Mouse (Mus musculus) large intestine, adult 2 months (tissue): ENCODE results near the gene Cyp3a16. TPM values are rescaled to one million over a fixed set of nuclear protein-coding genes. Genes with fewer than 3 reads are reported as not detected.
"Not testable (repeated sequence)": the region's sequence is repeated elsewhere in the genome, so short reads cannot be mapped to it uniquely, and the experiment has no call there.

Source experiments
- DNase-seq: peaks from one replicate; pipeline ENCODE4 v3.0.0-alpha.2; 2012; ENCODE audit warnings: low read depth, low spot score
- WGBS: fragments of 180-500 bp; shearing (Covaris S2); methylation state at CpG from one replicate; pipeline ENCODE4 v1.1.7; 2018; 5-methylcytosine and 5-hydroxymethylcytosine counted together
- polyA plus RNA-seq: library from polyadenylated mRNA; depleted of rRNA; stranded (reverse); fragments of >200 nt; gene quantifications from 2 replicates; pipeline ENCODE4 v1.2.3, GENCODE M21; 2012; rRNA removed

The Cyp3a16 gene
- polyA plus RNA-seq = not detected in 2 replicates

DNA sequence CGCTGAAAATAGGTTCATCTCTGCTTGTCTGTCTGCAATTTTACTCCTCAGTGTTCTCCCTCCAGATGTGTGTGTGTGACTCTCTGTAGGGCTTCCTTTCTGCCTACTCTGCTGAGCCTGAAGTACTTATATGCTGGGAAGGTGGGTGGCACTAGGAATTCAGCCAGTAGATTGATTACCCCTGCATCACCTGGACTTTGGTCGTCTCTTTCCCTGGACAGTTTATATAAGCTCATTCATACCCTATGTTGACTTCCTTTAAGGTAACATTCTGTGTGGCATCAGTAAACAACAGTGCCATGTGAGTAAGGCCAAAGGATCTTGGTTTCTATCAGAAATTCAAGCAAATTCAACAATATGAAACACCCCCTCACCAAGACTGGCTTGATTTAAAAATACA is at the start of gene Cyp3a16:
Gene Cyp3a16, minus strand, starts transcription at position 101 of the 400 bp plus-strand sequence.
- 51% methylated on average over 2 of the region's 2 CpGs for WGBS
- DNase-seq = not testable (repeated sequence)

- WGBS = no CpG with 5 or more reads among the region's 6 CpGs
- no peak for DNase-seq
Observed at GRCm38 (mm10) chr5:145490300-145490699, 20.8 kb upstream of the Cyp3a16 start.

DNA sequence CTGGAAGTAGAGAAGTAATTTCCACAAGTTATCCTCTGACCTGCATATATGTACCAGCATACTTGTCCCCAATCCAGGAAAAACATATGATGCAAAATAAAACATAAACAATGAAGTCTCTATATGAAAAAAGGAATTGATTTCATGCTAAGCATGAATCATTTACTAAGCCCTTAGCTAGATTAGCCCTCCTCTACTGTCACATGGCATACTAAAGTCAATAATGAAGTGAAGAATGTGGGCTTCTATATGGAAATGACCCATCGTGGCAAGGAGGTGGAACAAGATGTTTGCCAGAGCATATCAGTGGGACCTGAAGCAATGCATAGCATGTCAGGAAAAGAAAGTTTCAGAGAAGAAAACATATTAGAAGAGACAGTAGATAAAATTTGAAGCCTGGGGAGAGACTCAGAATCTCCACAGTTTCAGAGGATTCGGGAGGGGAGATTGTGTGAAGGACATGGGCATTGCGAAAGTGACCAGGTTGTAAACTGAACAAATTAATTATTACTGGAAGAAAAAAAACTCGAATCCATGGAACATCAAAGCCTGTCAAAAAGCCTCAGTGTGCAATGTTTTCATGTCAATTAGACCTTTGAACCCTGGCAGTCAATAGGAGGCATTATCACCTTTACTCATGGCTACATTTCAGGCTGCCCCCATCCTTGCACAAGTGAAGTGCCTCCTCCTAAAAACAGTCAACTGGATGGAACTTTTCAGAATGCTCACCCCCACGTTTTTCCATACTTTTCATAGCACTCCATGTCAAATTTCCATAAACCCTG is 5.0 kb downstream of the Cyp3a16 start:
- no peak for DNase-seq
- 41% methylated on average over 5 of the region's 5 CpGs for WGBS

DNA sequence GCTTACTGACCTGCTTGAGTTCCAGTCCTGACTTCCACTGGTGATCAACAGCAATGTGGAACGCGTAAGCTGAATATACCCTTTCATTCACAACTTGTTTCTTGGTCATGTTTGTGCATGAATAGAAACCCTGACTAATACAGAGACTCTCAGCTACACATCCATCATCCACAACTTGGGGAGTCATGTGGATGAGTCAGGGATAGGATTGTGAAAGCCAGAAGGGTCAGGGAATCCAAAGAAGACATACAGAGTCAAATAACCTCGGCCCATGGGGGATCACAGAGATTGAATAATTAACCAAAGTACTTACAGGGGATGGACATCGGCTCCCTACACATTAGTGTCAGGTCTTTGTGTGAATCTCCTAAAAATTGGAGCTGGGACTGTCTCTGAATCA is 7.2 kb downstream of the Cyp3a16 start:
- WGBS = 75% methylated on average over 4 of the region's 4 CpGs
- DNase-seq = no peak

DNA sequence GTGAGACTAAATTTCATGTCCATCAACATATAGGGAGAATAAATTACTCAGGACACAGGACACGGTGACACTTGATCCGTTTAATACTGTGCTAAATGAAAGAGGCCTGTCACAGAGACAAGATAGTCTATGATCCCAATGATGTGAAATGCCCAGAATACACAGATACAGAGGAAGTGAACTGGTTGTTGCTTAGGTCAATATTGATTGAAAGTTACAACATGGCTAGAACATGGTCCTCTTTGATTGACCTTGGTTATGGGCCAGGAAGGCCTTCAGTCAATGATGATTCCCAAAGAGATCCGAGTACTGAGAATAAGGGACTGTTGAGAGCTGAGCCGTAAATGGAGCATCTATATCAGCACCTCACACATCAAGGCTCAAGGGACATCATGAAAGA is 15.1 kb downstream of the Cyp3a16 start:
- 84% methylated on average over 4 of the region's 4 CpGs for WGBS
- no peak for DNase-seq

- 73% methylated on average over 1 of the region's 1 CpGs for WGBS
- no peak for DNase-seq
Observed at GRCm38 (mm10) chr5:145433688-145434087, 35.8 kb downstream of the Cyp3a16 start.

DNA sequence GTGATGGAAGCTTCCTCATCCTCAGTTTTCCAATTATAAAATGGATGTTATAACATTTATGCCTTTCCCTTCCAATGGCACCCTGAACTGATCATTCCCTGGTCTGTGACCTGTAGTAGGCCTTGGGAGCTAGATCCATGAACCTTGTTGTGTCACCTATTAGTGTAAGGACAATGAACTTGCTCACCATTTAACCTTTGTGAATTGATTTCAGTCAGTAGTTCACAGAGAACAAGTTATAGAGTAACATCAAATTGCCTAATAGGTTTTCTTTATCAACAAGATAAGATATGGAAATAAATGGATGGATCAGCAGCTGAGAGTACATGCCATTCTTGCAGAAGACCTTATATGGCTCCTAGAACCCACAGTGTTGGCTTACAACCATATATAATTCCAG is 38.5 kb downstream of the Cyp3a16 start:
- DNase-seq = no peak

DNA sequence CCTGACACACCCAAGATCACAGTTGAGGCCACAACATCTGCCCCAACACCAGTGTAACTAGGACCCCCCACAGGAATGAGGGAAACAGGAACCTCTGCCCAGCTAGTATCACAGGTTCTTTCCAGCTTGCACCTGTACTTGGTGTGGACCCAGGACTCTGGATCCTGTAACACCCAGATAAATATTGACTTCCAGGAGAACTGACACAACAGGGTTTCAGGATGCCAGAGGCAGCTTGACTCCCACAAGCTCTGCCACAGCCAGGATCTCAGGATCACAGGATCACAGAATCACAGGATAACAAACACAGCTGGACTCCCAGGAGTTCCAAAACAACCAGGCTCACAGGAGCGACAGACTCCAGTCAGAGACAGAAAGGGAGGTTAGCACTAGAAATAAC is 47.2 kb downstream of the Cyp3a16 start:
- no peak for DNase-seq
- WGBS = 59% methylated on average over 1 of the region's 1 CpGs

GRCm38 (mm10) chr5:145415416-145415815 is 54.1 kb downstream of the Cyp3a16 start:
- DNase-seq = not testable (repeated sequence)
- 81% methylated on average over 9 of the region's 9 CpGs for WGBS

Other genes starting within 250 kb of the Cyp3a16 start
- 14.2 and 16.0 TPM in 2 replicates for gene Zfp655, start 238.0 kb downstream of the Cyp3a16 start, polyA plus RNA-seq
- 8.2 and 15.0 TPM in 2 replicates for gene Zscan25, start 189.2 kb downstream of the Cyp3a16 start, polyA plus RNA-seq
- gene Cyp3a57, start 124.4 kb downstream of the Cyp3a16 start, polyA plus RNA-seq = not detected in 2 replicates
- not detected in 2 replicates for gene Cyp3a41b, start 115.0 kb upstream of the Cyp3a16 start, polyA plus RNA-seq